Mouse (Mus musculus) midbrain, embryonic 13.5 days (tissue): Measurements from ENCODE around the gene Slc22a7. TPM values are rescaled to one million over a fixed set of nuclear protein-coding genes. Genes with fewer than 3 reads are reported as not detected.

Experiments
- ATAC-seq: fragments of 200-750 bp; cut with Nextera tagmentation; 2 replicates; pipeline ENCODE4 v1.8.0; 2017; ENCODE audit warnings: mild to moderate bottlenecking, moderate TSS enrichment, moderate library complexity
- H3K27ac ChIP-seq: fragments of 300-500 bp; sonication (generic); 2 replicates; pipeline ENCODE4 v1.5.1; 2015; ENCODE audit warnings: inconsistent platforms, mild to moderate bottlenecking, moderate library complexity
- H3K27me3 ChIP-seq: fragments of 300-500 bp; sonication (generic); 2 replicates; pipeline ENCODE4 v1.6.1; 2015; ENCODE audit warnings: mild to moderate bottlenecking, inconsistent platforms
- H3K36me3 ChIP-seq: fragments of 300-500 bp; sonication (generic); 2 replicates; pipeline ENCODE4 v1.6.1; 2015; ENCODE audit warnings: mild to moderate bottlenecking, inconsistent platforms
- H3K4me1 ChIP-seq: fragments of 300-500 bp; sonication (generic); replicated peaks from 2 replicates; pipeline ENCODE4 v1.6.1; 2015; ENCODE audit warnings: inconsistent platforms
- H3K4me2 ChIP-seq: fragments of 300-500 bp; sonication (generic); replicated peaks from 2 replicates; pipeline ENCODE4 v1.6.1; 2015; ENCODE audit warnings: moderate library complexity, mild to moderate bottlenecking, inconsistent platforms
- H3K4me3 ChIP-seq: fragments of 300-500 bp; sonication (generic); replicated peaks from 2 replicates; pipeline ENCODE4 v1.5.1; 2015; ENCODE audit warnings: mild to moderate bottlenecking, inconsistent platforms
- H3K9ac ChIP-seq: fragments of 300-500 bp; sonication (generic); replicated peaks from 2 replicates; pipeline ENCODE4 v1.6.1; 2015; ENCODE audit warnings: mild to moderate bottlenecking, inconsistent platforms
- H3K9me3 ChIP-seq: fragments of 300-500 bp; sonication (generic); 2 replicates; pipeline ENCODE4 v1.6.1; 2016; ENCODE audit warnings: mild to moderate bottlenecking, inconsistent platforms
- WGBS: fragments of 180-500 bp; shearing (Covaris S2); methylation state at CpG from one replicate; pipeline ENCODE4 v1.1.7; 2015; 5-methylcytosine and 5-hydroxymethylcytosine counted together
- polyA plus RNA-seq: library from polyadenylated mRNA; unstranded; fragments of >200 nt; fragmentation: Nextera tagmentation; extraction: Ambion mirVana; gene quantifications from 2 replicates; pipeline ENCODE4 v1.2.1, GENCODE M21; 2015

The Slc22a7 gene
- not detected in 2 replicates for polyA plus RNA-seq

DNA sequence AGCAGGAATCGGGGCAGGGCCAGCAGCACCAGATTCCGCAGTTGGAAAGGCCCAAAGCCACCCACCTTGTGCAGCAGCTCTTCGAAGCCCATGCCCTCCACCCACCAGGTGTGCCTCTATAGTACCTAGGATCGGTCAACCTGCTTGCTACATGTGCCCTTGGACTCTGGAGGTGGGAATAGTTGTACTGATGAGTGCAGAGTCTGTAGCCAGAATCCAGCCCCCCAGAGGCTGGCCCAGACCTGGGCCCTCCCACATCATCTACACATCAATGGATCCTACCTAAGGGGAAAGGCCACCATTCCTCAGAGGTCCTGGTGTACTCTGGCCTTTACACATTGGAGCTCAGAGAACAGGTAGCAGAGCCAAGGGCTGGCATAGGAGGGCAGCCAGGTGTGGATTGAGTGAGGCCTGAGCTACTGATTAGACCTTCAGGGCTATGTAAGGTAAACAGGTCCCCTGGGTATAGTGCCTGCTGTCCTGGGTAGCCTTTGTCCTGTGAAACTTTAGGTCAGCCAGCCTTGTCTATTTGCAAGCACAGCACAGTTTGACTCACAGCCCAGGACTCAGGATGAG, at the start of gene Slc22a7:
Gene Slc22a7 (minus strand): TSS at position 160 of the 576 bp plus-strand sequence.
- Histone ChIP-seq H3K4me3 (no peak within 1 kb of the TSS), H3K4me2 (no peak within 1 kb of the TSS), H3K4me1 (peaks cover 26% of the 10 kb centered on the region), H3K27me3 (peaks cover 26% of the 10 kb centered on the region), H3K27ac (no peak within 1 kb of the TSS), H3K9me3 (no peaks in the 10 kb centered on the region), H3K36me3 (no peaks in the 10 kb centered on the region), H3K9ac (no peak within 1 kb of the TSS)
- ATAC-seq = no peak
- WGBS = 80% methylated on average over 4 of the region's 4 CpGs

DNA sequence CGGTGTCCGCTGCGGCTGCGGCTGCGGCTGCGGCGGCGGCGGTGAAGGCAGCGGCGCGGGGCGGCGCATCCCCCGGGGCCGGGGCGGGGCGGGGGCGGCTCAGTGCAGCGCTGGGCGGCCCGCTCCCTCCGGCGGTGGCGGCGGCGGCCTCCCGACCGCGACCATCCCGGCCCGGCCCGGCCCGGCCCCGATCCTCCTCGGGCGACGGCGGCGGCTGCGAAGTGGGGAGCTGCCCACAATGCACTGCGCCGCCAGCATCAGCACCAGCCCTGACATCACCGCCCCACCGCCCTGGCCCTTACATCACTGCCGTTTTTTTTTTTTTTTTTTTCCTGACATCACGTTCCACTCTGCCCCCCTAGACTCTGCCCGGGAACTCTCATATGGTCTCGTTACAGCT, 49.2 kb upstream of the Slc22a7 start, which contains the start of gene Ttbk1:
Gene Ttbk1 (minus strand): TSS at position 245 of the 400 bp plus-strand sequence.
- ATAC-seq = peak; percentile 77
- 1% methylated on average over 12 of the region's 49 CpGs for WGBS
- Histone ChIP-seq H3K27me3 (peaks cover 22% of the 10 kb centered on the region), H3K4me1 (peaks cover 45% of the 10 kb centered on the region), H3K9ac (peak within 1 kb of the TSS; percentile 94), H3K36me3 (0 out of 2 replicates have a peak, but pooled peaks cover 7% of the 10 kb centered on the region), H3K27ac (peak within 1 kb of the TSS; percentile 71), H3K9me3 (no peaks in the 10 kb centered on the region), H3K4me3 (peak within 1 kb of the TSS; percentile 86), H3K4me2 (peak within 1 kb of the TSS; percentile 77)

DNA sequence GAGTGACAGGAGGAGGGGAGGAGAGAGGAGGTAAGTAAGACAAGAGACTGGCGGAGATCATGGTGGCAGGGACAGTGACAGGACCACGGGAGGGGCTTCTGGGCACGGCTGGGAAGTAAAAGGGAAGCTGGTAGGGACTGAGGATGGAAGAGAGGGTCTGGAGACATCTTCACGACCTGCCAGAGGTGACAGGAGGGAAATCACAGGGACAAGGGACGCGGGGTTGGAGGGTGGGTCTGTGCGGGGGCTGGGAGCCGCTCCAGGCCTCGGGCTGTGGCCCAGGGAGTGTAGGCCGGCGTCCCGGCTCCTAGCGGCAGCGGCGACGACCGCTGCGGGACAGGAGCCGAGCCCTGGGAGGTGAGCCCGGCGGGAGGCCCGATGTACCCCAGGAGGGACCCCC, 48.7 kb upstream of the Slc22a7 start:
- H3K36me3 ChIP-seq = 0 out of 2 replicates have a peak, but pooled peaks cover 8% of the 10 kb centered on the region
- H3K4me2 ChIP-seq = peak overlapping the region; percentile 77
- no peaks in the 10 kb centered on the region for H3K9me3 ChIP-seq
- 2% methylated on average over 9 of the region's 22 CpGs for WGBS
- H3K27me3 ChIP-seq = peaks cover 21% of the 10 kb centered on the region; the same call in 1 of the 2 replicates
- ATAC-seq = peak; percentile 64
- H3K4me1 ChIP-seq = peaks cover 45% of the 10 kb centered on the region
- H3K27ac ChIP-seq = peak overlapping the region; percentile 71
- peak overlapping the region; percentile 94 for H3K9ac ChIP-seq
- peak overlapping the region; percentile 86 for H3K4me3 ChIP-seq

DNA sequence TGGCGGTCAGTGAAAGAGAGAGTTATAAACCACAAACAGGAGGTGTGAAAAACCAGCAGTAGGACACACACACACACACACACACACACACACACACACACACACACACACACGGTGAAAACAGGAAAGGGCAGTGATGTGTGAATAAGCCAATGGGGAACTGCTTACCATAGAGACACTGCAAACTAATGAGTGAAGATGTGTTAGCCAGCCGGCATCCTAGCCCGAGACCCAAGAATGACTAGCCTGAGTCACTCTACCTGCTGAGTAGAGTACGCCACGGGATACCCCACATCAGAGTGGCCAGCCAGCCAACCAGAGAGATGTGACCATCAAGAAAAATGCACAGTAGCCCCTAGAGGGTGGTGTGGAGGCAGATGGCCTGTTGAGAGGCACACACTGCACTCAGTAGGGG, 46.2 kb upstream of the Slc22a7 start:
- 8% methylated on average over 6 of the region's 6 CpGs for WGBS
- peak overlapping the region; percentile 78 for H3K4me2 ChIP-seq
- H3K4me3 ChIP-seq = peak overlapping the region; percentile 40
- peak overlapping the region; percentile 68 for H3K9ac ChIP-seq
- peaks cover 45% of the 10 kb centered on the region for H3K4me1 ChIP-seq
- H3K27ac ChIP-seq = no peak overlapping the region
- H3K36me3 ChIP-seq = peaks cover 29% of the 10 kb centered on the region
- H3K27me3 ChIP-seq = peaks cover 20% of the 10 kb centered on the region; the same call in 1 of the 2 replicates
- H3K9me3 ChIP-seq = no peaks in the 10 kb centered on the region
- ATAC-seq = peak; percentile 10; the same call in 1 of the 2 replicates

DNA sequence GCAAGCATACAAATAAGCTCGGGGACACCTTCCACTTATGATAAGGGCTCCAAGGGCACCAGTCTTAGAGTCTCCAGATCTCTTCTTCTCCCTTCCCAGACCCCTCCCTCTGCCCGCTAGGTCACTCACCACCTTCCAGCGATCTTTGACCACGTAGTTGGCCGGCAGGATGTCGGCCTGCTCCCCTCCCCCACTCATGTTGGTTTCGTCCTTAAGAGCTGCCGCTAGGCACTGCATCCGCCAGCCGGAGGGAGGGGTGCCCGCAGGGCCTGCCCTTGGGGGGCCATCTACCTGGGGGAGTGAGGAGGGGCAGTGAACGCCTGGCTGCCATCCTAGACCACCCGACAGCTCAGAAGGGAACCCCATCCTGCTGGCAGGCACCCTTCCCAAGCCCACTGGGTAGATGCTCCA, 45.8 kb upstream of the Slc22a7 start:
- H3K4me3 ChIP-seq = peak overlapping the region; percentile 40
- peak; percentile 2; the same call in 1 of the 2 replicates for ATAC-seq
- H3K9me3 ChIP-seq = no peaks in the 10 kb centered on the region
- H3K9ac ChIP-seq = peak overlapping the region; percentile 68
- H3K27me3 ChIP-seq = peaks cover 18% of the 10 kb centered on the region; the same call in 1 of the 2 replicates
- H3K4me1 ChIP-seq = peaks cover 45% of the 10 kb centered on the region
- 5% methylated on average over 13 of the region's 13 CpGs for WGBS
- H3K36me3 ChIP-seq = peaks cover 34% of the 10 kb centered on the region
- peak overlapping the region; percentile 78 for H3K4me2 ChIP-seq
- peak overlapping the region; percentile 53 for H3K27ac ChIP-seq

DNA sequence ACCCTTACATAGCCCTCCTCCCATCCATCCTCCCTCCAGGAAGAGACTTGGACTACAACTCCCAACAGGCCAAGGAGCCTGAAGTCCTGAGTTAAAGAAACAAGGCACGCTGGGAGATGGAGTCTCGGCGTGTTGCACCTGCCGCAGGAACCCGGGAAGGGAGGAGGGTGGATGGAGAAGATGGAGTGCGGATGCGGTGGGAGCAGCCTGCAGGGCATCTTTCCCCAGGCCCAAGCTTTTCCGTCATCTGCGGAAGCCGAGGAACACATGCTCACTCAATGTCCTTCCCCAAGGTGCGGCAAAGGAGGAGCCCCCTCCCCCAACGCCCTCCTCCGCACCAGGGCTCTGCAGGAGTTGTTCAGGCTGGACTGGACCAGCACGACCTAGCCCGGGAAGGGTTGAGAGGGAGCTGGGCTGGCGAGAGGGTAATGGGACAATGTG, 45.3 kb upstream of the Slc22a7 start:
- Histone ChIP-seq H3K27ac (peak overlapping the region; percentile 53), H3K36me3 (peaks cover 38% of the 10 kb centered on the region), H3K4me1 (peaks cover 45% of the 10 kb centered on the region), H3K27me3 (peaks cover 13% of the 10 kb centered on the region; the same call in 1 of the 2 replicates), H3K9ac (peak overlapping the region; percentile 68), H3K4me3 (peak overlapping the region; percentile 40), H3K4me2 (peak overlapping the region; percentile 78), H3K9me3 (no peaks in the 10 kb centered on the region)
- WGBS = 1% methylated on average over 16 of the region's 16 CpGs
- peak; percentile 62 for ATAC-seq

DNA sequence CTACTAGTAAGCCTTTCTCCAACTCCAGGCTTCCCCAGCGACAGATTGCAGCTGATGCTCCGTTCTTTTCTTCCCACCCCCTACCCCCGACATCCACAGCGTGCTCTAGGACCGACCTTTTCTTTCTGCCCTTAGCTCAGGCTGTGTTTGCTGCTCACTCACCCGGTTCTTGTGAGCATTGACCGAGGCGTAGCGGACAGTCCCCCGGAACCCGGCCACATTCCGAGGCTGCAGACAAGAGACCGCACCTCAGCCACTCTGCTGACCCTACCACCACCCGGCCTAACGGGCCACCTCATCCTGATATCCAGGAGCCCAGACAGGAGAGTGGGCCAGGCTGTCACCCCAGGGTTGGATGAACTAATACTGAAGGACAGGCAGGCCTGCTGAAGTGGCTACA, 39.0 kb upstream of the Slc22a7 start:
- WGBS = 83% methylated on average over 15 of the region's 15 CpGs
- Histone ChIP-seq H3K4me3 (no peak overlapping the region), H3K36me3 (peaks cover 88% of the 10 kb centered on the region), H3K27me3 (no peaks in the 10 kb centered on the region), H3K9ac (no peak overlapping the region), H3K9me3 (no peaks in the 10 kb centered on the region), H3K4me1 (peaks cover 7% of the 10 kb centered on the region; the same call in 1 of the 2 replicates), H3K4me2 (no peak overlapping the region), H3K27ac (no peak overlapping the region)
- no peak for ATAC-seq

DNA sequence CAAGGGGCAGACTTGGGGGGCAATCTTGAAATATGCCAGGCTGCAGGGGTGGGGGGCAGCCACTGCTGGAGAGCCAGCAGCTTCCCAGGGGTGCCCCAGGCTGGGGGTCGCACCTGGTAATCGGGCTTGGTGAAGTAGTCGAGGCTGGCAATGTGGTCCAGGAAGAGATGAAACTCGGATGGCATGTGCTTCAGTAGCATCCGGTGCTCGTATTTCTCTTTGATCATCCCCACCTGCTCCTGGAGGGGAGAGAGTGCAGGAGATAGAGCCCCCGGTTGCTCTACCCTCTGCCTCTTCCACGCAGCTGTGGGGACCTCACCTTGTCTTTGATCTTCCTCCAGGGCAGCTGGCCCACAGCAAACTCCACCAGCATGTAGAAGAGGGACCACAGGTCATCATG, 38.3 kb upstream of the Slc22a7 start:
- 84% methylated on average over 8 of the region's 8 CpGs for WGBS
- no peaks in the 10 kb centered on the region for H3K9me3 ChIP-seq
- H3K9ac ChIP-seq = no peak overlapping the region
- H3K4me1 ChIP-seq = peaks cover 7% of the 10 kb centered on the region; the same call in 1 of the 2 replicates
- ATAC-seq = no peak
- peaks cover 90% of the 10 kb centered on the region for H3K36me3 ChIP-seq
- H3K4me2 ChIP-seq = no peak overlapping the region
- H3K4me3 ChIP-seq = no peak overlapping the region
- no peak overlapping the region for H3K27ac ChIP-seq
- H3K27me3 ChIP-seq = no peaks in the 10 kb centered on the region

DNA sequence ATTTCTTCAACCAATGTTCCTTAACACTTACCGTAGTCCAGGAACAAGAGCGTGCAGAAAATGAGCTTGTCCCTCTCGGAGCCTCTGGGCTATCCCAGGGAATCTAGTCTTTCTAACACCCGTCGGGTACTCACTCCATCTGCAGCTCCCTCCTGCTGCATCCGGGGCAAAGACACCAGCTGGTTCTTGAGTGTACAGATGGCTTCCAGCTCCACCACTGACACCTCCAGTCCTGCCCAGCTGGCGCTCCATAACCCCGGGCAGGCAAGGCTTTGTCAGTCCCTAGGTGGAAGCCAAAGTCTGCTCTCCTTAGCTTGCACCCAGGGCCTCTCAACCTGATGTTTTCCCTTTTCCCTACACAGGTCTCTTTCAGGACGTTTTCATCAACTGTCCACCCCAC, 29.6 kb upstream of the Slc22a7 start:
- no peak overlapping the region for H3K4me2 ChIP-seq
- H3K36me3 ChIP-seq = peaks cover 87% of the 10 kb centered on the region
- WGBS = 71% methylated on average over 9 of the region's 9 CpGs
- H3K9me3 ChIP-seq = no peaks in the 10 kb centered on the region
- H3K4me3 ChIP-seq = no peak overlapping the region
- no peak for ATAC-seq
- H3K9ac ChIP-seq = no peak overlapping the region
- H3K4me1 ChIP-seq = peaks cover 8% of the 10 kb centered on the region; the same call in 1 of the 2 replicates
- no peak overlapping the region for H3K27ac ChIP-seq
- no peaks in the 10 kb centered on the region for H3K27me3 ChIP-seq

DNA sequence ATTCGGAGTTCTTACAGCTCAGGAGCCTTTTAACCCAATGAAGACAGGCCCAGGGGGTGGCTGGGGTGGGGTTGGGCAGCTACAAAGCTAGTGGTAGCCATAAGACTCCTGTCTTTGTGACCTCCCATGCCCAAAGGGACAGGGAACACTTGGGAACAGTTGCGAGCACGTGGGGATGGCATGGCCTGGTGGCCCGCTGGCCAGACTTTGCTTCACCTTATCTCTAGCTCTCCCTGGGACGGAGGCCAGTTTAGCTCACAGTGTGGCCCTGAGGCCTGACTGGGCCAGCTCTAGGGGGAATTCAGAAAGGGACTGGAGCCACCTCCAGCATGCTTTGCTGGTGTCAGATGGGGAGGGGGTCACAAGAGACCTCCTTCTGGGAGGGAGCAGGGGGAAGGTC, 24.0 kb upstream of the Slc22a7 start:
- H3K27ac ChIP-seq = no peak overlapping the region
- H3K4me2 ChIP-seq = no peak overlapping the region
- H3K4me1 ChIP-seq = peaks cover 19% of the 10 kb centered on the region
- no peak overlapping the region for H3K4me3 ChIP-seq
- ATAC-seq = no peak
- no peak overlapping the region for H3K9ac ChIP-seq
- H3K36me3 ChIP-seq = peaks cover 64% of the 10 kb centered on the region
- H3K9me3 ChIP-seq = no peaks in the 10 kb centered on the region
- 89% methylated on average over 5 of the region's 5 CpGs for WGBS
- H3K27me3 ChIP-seq = peaks cover 39% of the 10 kb centered on the region

DNA sequence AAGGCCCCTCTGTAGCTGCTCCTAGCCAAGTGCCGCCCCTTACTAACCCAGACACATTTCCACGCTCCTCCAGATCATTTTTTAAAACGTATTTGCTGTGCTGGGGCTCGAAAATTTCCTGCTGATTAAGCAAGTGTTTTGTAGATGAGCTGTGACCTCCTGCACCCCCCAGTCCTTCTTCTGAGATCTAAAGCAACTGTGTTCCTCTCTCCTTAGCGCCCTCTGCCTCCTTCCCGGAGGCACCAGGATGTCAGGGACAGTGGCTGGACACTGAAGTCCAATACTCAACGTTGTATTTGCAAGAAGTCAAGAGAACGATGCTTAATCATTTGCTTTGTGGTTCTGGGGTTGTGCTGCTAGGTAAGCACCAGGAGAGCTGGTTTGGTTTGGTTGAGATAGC, 23.1 kb upstream of the Slc22a7 start:
- peaks cover 55% of the 10 kb centered on the region for H3K36me3 ChIP-seq
- ATAC-seq = no peak

DNA sequence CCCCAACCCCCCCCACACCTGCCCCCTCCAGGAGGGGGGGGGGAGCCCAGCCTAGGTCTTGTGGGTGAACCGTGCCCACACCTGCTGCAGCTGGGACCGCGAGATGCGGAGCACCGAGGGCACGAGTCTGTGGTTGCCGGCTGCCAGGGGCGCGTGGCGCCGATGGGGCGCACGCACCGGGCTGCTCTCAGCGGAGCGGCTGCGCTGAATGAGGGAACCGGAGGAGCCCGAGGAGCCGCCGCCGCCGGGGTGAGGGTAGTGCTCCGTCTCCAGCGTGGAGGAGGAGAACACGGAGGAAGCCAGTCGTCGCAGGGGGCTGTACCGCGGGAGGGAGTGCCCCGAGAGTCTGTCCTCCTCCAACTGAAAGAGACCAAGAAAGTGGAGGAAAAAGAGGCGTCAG, 22.4 kb upstream of the Slc22a7 start:
- 5% methylated on average over 32 of the region's 32 CpGs for WGBS
- no peak overlapping the region for H3K9ac ChIP-seq
- ATAC-seq = no peak
- peaks cover 52% of the 10 kb centered on the region for H3K27me3 ChIP-seq
- peaks cover 50% of the 10 kb centered on the region for H3K36me3 ChIP-seq
- H3K4me2 ChIP-seq = peak overlapping the region; percentile 19; the same call in 1 of the 2 replicates
- H3K4me1 ChIP-seq = peaks cover 27% of the 10 kb centered on the region
- H3K4me3 ChIP-seq = no peak overlapping the region
- H3K9me3 ChIP-seq = no peaks in the 10 kb centered on the region
- no peak overlapping the region for H3K27ac ChIP-seq

More for the DNA sequence above, 23.1 kb upstream of the Slc22a7 start:
- Histone ChIP-seq H3K4me2 (peak overlapping the region; percentile 19; the same call in 1 of the 2 replicates), H3K27me3 (peaks cover 45% of the 10 kb centered on the region), H3K9ac (no peak overlapping the region), H3K9me3 (no peaks in the 10 kb centered on the region), H3K4me3 (no peak overlapping the region), H3K4me1 (peaks cover 20% of the 10 kb centered on the region), H3K27ac (no peak overlapping the region)
- WGBS = 18% methylated on average over 8 of the region's 8 CpGs
